Mouse (Mus musculus) retina, adult 2 months (tissue): ENCODE data around the gene Vmn1r183.
"Not testable (repeated sequence)": the region's sequence is repeated elsewhere in the genome, so short reads cannot be mapped to it uniquely, and the experiment has no call there.

Experiments used
- DNase-seq: peaks from one replicate; pipeline ENCODE4 v3.0.0-alpha.2; 2012; ENCODE audit warnings: low read depth, low spot score

The Vmn1r183 gene

DNA sequence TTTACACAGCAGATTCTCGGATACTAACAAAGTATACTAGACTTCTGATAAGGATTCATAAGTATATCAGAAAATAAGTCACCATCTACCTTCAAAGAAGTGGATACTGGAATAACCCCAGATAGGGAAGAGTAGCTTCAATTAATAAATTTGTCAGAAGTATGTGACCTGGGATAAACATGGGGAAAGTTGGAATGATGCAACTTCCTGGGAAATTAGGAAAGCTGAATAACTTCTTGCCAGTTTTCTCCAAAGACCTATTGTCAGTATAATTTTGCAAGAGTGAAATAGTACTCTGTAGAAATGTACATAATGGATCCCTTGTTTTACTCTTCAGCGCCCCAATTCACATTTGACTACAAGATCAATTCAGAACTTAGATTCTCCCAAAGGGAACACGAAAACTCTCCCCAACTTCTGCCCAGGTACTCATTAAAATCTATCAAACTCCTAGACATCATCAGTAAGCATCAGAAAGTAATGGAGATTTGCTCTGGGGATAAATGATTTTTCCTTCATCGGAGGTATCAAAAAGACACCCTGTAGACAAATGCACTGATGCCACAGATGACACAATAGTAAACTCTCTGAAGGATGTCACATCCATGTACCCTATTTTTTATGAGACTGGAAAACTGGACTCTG, at the start of gene Vmn1r183:
TSS of gene Vmn1r183 (plus strand) at position 595 of the 645 bp plus-strand sequence.
- DNase-seq = no peak

DNA sequence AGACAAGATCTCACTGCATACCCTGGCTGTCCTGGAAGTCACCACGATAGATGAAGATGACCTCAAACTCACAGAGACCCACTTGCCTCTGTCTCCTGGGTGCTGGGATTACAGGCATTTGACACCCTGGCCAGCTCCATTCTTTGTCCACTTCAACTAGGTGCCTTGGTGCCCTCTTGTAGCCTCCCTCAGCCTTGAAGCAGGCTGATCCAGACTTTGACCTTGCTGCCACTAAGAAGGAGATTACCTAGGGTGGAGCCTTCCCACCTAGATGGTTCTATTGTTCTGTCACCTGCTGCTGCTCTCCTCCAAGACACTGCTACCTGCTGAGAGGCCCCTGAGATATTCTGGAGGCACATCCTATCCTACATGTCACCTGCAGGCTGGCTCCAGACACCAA, 21.4 kb downstream of the Vmn1r183 start:
- not testable (repeated sequence) for DNase-seq

GRCm38 (mm10) chr7:24081634-24082431, 28.8 kb downstream of the Vmn1r183 start, which contains the start of gene Zfp180:
Gene Zfp180 (plus strand): TSS chr7:24081924.
- DNase-seq = peak; percentile 97

- no peak for DNase-seq
Measured at GRCm38 (mm10) chr7:24082457-24083235, 29.6 kb downstream of the Vmn1r183 start.

GRCm38 (mm10) chr7:24086871-24087270, 33.8 kb downstream of the Vmn1r183 start:
- no peak for DNase-seq

DNA sequence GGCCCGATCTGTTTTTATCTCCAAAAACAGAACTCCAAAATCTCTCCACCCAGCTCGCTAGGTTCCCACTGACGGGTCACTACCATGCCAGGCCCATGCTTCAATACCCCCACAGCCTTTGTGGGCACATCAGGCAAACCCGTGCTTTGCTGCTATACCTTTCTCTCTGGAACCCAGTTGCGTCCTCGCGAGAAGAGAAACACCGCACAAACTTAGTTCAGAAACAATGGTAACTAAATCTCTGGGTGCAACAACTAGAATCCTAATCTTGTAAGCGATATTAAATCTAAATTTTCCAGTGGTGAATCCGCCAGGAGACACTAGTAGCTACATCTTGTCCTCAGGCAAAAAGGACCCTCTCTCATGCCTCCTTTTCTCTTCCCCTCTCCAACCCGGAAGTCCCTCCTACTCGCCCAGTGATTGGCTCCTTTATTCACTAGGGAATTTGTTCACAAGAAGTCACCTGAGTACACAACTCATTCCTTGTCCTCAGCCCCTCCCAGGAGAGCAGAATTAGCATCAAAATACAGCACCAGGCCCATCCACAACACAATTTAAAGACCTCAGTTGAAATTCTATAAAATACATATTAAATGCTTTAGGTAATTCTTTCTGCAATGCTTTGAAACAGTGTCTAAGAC, 34.6 kb downstream of the Vmn1r183 start:
- no peak for DNase-seq

- no peak for DNase-seq
Measured at GRCm38 (mm10) chr7:24104403-24104802, 51.3 kb downstream of the Vmn1r183 start.

GRCm38 (mm10) chr7:24105144-24105703, 52.2 kb downstream of the Vmn1r183 start:
- DNase-seq = no peak

DNA sequence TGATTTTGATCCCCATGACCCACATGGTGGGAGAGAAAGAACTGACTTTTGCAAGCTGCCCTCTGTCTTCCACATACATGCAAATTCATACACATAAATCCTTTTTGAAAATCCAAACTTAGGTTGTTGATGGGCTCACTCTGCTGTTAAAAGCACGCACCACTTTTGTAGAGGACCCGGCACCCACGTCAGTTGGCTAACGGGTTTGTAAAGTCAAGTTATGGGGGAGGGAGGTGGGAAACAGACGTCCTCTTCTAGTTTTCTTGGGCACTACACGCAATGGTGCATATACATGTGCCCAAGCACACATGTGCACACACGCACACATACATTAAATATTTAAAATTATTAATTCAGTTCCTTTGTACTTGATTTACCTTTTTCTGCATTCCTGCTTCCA, 57.8 kb downstream of the Vmn1r183 start:
- no peak for DNase-seq

GRCm38 (mm10) chr7:24111772-24112155, 58.7 kb downstream of the Vmn1r183 start:
- no peak for DNase-seq

DNA sequence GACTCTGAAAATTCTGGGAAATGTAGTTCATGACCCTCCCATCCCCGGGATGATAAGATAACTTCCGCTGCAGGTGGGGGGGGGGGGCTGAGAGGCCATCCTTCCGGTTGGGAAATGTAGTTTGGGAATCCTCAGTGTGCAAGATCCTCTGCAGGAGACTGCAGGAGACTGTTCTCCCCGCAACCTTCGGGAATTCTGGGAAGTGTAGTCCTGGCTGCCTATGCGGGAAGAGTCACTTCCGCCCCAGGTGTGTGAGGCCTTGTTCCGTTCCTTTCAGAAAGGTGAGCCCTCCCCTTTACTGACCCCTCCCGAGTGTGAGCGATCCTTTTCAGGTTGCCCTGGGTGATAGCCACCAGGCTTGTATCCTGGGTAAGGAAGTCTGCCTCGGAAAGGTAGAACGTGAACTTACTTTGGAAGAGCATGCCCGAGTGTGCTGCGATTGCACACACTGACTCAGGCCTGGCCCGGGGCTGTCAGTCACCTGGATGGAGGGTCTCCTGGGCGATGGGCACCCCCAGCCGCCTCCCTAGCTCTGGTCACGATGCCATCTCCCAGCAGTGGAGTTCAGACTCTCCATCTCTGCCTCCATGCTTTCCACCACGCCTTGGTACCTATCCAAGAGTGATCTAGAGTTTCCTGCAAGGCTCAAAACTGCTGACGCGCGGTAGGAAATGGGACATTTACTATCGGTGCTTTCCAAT, 59.3 kb downstream of the Vmn1r183 start, which contains the start of gene Zfp112:
TSS of gene Zfp112 (plus strand) at position 159 of the 701 bp plus-strand sequence.
- peak; percentile 90 for DNase-seq

- DNase-seq = no peak
Measured at GRCm38 (mm10) chr7:24113001-24113400, 59.9 kb downstream of the Vmn1r183 start.
